Mouse (Mus musculus) central nervous system, embryonic 18 days (tissue): ENCODE measurements around the gene Ibtk. TPM values are rescaled to one million over a fixed set of nuclear protein-coding genes. Genes with fewer than 3 reads are reported as not detected.

Experiments
- polyA plus RNA-seq: library from polyadenylated mRNA; depleted of rRNA; stranded (reverse); fragments of >200 nt; gene quantifications from 2 replicates; pipeline ENCODE4 v1.2.3, GENCODE M21; 2012; rRNA removed

Gene Ibtk
- polyA plus RNA-seq = 17.2 and 18.6 TPM in 2 replicates

GRCm38 (mm10) chr9:85749142-85749921 lies at the start of gene Ibtk:
Gene Ibtk, minus strand, starts transcription at chr9:85749334.

Other genes with a start within 250 kb of the Ibtk start
- 10.9 and 11.0 TPM in 2 replicates for gene Tpbg, start 93.0 kb upstream of the Ibtk start, polyA plus RNA-seq